Mouse (Mus musculus) G1E (cell line): ENCODE measurements around the gene Timmdc1. TPM values are rescaled to one million over a fixed set of nuclear protein-coding genes. Genes with fewer than 3 reads are reported as not detected.
"Not testable (repeated sequence)": the region's sequence is repeated elsewhere in the genome, so short reads cannot be mapped to it uniquely, and the experiment has no call there.

ENCODE experiments used
- ATAC-seq: 2 replicates; pipeline ENCODE4 v1.8.0; 2016; ENCODE audit warnings: mild to moderate bottlenecking; ENCODE audit not compliant: insufficient number of reproducible peaks, poor library complexity, low FRiP score, severe bottlenecking; ENCODE audit errors: extremely low read depth
- DNase-seq: peaks from one replicate; pipeline ENCODE4 v3.0.0; 2012; ENCODE audit warnings: low spot score
- H3K27me3 ChIP-seq: 2 replicates; pipeline ENCODE4 v1.6.1; 2012; ENCODE audit warnings: mild to moderate bottlenecking, low read length, inconsistent platforms; ENCODE audit not compliant: insufficient read depth
- H3K36me3 ChIP-seq: replicated peaks from 2 replicates; pipeline ENCODE3; 2012; ENCODE audit warnings: mild to moderate bottlenecking, inconsistent platforms
- H3K4me1 ChIP-seq: 2 replicates; pipeline ENCODE4 v1.6.1; 2012; ENCODE audit warnings: low read depth, low read length, inconsistent platforms, mixed read lengths; ENCODE audit not compliant: insufficient read depth
- H3K4me3 ChIP-seq: 2 replicates; pipeline ENCODE4 v1.5.1; 2012; ENCODE audit warnings: low read depth, mild to moderate bottlenecking, inconsistent platforms, low read length, moderate library complexity, mixed read lengths
- H3K9me3 ChIP-seq: replicated peaks from 2 replicates; pipeline ENCODE4 v1.6.1; 2012; ENCODE audit warnings: inconsistent platforms
- CTCF ChIP-seq: IDR thresholded peaks from 2 replicates; pipeline ENCODE4 v1.5.1; 2012; ENCODE audit warnings: low read depth, low read length, inconsistent platforms, mixed read lengths
- GATA1 ChIP-seq: IDR thresholded peaks from 2 replicates; pipeline ENCODE4 v1.6.1; 2012; ENCODE audit warnings: borderline replicate concordance, low read length, inconsistent platforms, mixed read lengths
- GATA2 ChIP-seq: IDR thresholded peaks from 2 replicates; pipeline ENCODE4 v1.6.1; 2012; ENCODE audit warnings: low read depth, low read length, inconsistent platforms, borderline replicate concordance
- POLR2AphosphoS5 ChIP-seq: IDR thresholded peaks from 2 replicates; pipeline ENCODE4 v1.6.1; 2012; ENCODE audit warnings: low read depth, low read length, inconsistent platforms; ENCODE audit not compliant: insufficient replicate concordance
- TAL1 ChIP-seq: conservative IDR thresholded peaks from 2 replicates; pipeline ENCODE4 v1.6.1; 2012; ENCODE audit warnings: low read depth, low read length, inconsistent platforms, mixed read lengths
- polyA plus RNA-seq: library from polyadenylated mRNA; stranded (reverse); fragments of >175 nt; gene quantifications from 2 replicates; pipeline ENCODE4 v1.2.3, GENCODE M21; 2012
- total RNA-seq, 2 experiments: library from RNA; stranded (forward) in 1 of 2; stranded (reverse) in 1 of 2; fragments of 200-1000 nt in 1 of 2; fragments of >200 nt in 1 of 2; fragmentation: Nextera tagmentation in 1 of 2; gene quantifications; 2 replicates each; pipeline ENCODE4 v1.2.3; 2014 to 2017

Timmdc1 gene
- total and polyA plus RNA-seq, 3 experiments = 25.9 to 38.7 (median 27.0) TPM

- peak; percentile 77 for DNase-seq
- Histone ChIP-seq H3K36me3 (peaks cover 29% of the 10 kb centered on the region), H3K4me1 (peaks cover 48% of the 10 kb centered on the region)
Observed at GRCm38 (mm10) chr16:38481327-38481726, 41.1 kb downstream of the Timmdc1 start.

GRCm38 (mm10) chr16:38478296-38478695, 44.2 kb downstream of the Timmdc1 start:
- no peak for TF ChIP-seq GATA2
- TF ChIP-seq CTCF = no peak
- TF ChIP-seq TAL1 = no peak
- no peak for TF ChIP-seq POLR2AphosphoS5
- TF ChIP-seq GATA1 = no peak
- Histone ChIP-seq H3K36me3 (peaks cover 19% of the 10 kb centered on the region), H3K4me1 (peaks cover 69% of the 10 kb centered on the region), H3K27me3 (peaks cover 3% of the 10 kb centered on the region; the same call in 1 of the 2 replicates), H3K9me3 (no peaks in the 10 kb centered on the region), H3K4me3 (no peak overlapping the region)
- no peak for ATAC-seq
- DNase-seq = no peak

More at GRCm38 (mm10) chr16:38481327-38481726, 41.1 kb downstream of the Timmdc1 start:
- H3K27me3 ChIP-seq = peaks cover 13% of the 10 kb centered on the region
- H3K9me3 ChIP-seq = no peaks in the 10 kb centered on the region
- ATAC-seq = peak; percentile 85
- peak; percentile 66 for TF ChIP-seq TAL1
- TF ChIP-seq CTCF = no peak
- H3K4me3 ChIP-seq = peak overlapping the region; percentile 65; the same call in 1 of the 2 replicates

GRCm38 (mm10) chr16:38477241-38477608, 45.2 kb downstream of the Timmdc1 start:
- H3K9me3 ChIP-seq, ATAC-seq, H3K4me3 ChIP-seq, DNase-seq, H3K27me3 ChIP-seq: not testable (repeated sequence)
- peaks cover 15% of the 10 kb centered on the region for H3K36me3 ChIP-seq
- H3K4me1 ChIP-seq = peaks cover 71% of the 10 kb centered on the region

- Histone ChIP-seq H3K4me3 (peak overlapping the region; percentile 4; the same call in 1 of the 2 replicates), H3K9me3 (no peaks in the 10 kb centered on the region), H3K36me3 (peaks cover 15% of the 10 kb centered on the region), H3K27me3 (no peaks in the 10 kb centered on the region), H3K4me1 (peaks cover 71% of the 10 kb centered on the region)
- ATAC-seq (no peak), DNase-seq (no peak)
- TF ChIP-seq GATA1 (no peak), POLR2AphosphoS5 (no peak), TAL1 (no peak), CTCF (no peak), GATA2 (no peak)
Observed at GRCm38 (mm10) chr16:38476312-38477240, 45.9 kb downstream of the Timmdc1 start.

- DNase-seq (no peak), ATAC-seq (no peak)
- H3K4me3 ChIP-seq = peak overlapping the region; percentile 4; the same call in 1 of the 2 replicates
- no peak for TF ChIP-seq TAL1
- no peak for TF ChIP-seq CTCF
- TF ChIP-seq GATA1 = no peak
- TF ChIP-seq GATA2 = no peak
- no peak for TF ChIP-seq POLR2AphosphoS5
- peaks cover 72% of the 10 kb centered on the region for H3K4me1 ChIP-seq
- H3K27me3 ChIP-seq = no peaks in the 10 kb centered on the region
- H3K36me3 ChIP-seq = peaks cover 15% of the 10 kb centered on the region
- no peaks in the 10 kb centered on the region for H3K9me3 ChIP-seq
Observed at GRCm38 (mm10) chr16:38475681-38476311, 46.7 kb downstream of the Timmdc1 start.

GRCm38 (mm10) chr16:38474677-38475286, 47.7 kb downstream of the Timmdc1 start:
- Histone ChIP-seq H3K27me3 (no peaks in the 10 kb centered on the region), H3K9me3 (no peaks in the 10 kb centered on the region), H3K4me1 (peaks cover 75% of the 10 kb centered on the region), H3K4me3 (no peak overlapping the region), H3K36me3 (peaks cover 17% of the 10 kb centered on the region)
- TF ChIP-seq POLR2AphosphoS5 (no peak), GATA2 (no peak), CTCF (no peak), GATA1 (no peak), TAL1 (no peak)
- DNase-seq (no peak), ATAC-seq (no peak)
